Mouse (Mus musculus) CH12.LX (cell line): ENCODE results near the gene Anln.
"Not testable (repeated sequence)": the region's sequence is repeated elsewhere in the genome, so short reads cannot be mapped to it uniquely, and the experiment has no call there.

Source experiments
- NELFE ChIP-seq: IDR thresholded peaks from 2 replicates; pipeline ENCODE4 v1.6.1; 2011; ENCODE audit warnings: low read depth, low read length, improper control_type of control experiment
- USF1 ChIP-seq: IDR thresholded peaks from 2 replicates; pipeline ENCODE4 v1.6.1; 2014; ENCODE audit warnings: low read depth, mild to moderate bottlenecking, inconsistent platforms, low read length, improper control_type of control experiment

DNA sequence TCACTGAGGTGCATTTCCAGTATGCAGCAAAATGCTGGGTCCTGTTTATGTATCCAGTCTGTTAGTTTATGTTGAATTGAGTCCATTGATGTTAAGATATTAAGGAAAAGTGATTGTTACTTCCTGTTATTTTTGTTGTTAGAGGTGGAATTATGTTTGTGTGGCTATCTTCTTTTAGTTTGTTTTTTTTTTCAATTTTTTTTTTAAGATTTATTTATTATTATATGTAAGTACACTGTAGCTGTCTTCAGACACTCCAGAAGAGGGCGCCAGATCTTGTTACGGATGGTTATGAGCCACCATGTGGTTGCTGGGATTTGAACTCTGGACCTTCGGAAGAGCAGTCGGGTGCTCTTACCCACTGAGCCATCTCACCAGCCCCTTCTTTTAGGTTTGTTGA, 18.6 kb upstream of the Anln start:
- not testable (repeated sequence) for TF ChIP-seq USF1, NELFE
